Mouse (Mus musculus) T-cell, adult 66 days (primary cell): ENCODE results near the gene Olfr1281. TPM values are rescaled to one million over a fixed set of nuclear protein-coding genes. Genes with fewer than 3 reads are reported as not detected.

Experiments
- total RNA-seq, 2 experiments: library from RNA; stranded (reverse); gene quantifications; 3 replicates in 1 of 2; 4 replicates in 1 of 2; pipeline ENCODE4 v1.2.4; 2023

The Olfr1281 gene
- not detected for total RNA-seq

DNA sequence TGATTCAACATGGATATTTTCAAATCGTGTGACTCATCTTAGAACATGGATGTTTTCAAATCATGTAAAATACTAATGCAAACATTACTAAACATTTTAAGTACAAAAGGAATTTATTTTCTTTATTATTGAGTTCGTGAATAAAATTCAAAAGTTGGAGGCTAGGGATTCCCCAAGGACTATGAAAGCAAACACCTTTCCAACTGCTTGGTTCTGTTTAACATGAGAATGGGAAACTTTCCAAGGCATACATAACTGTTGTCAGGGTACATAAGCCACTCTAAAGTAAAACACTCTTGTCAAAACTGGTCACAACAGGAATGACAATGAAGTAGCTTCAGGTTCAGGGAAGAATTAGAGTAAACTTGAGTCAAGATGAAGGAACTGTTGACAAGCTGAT lies at the start of gene Olfr1281:
Olfr1281 (plus strand) TSS at position 301 of the 400 bp plus-strand sequence.

DNA sequence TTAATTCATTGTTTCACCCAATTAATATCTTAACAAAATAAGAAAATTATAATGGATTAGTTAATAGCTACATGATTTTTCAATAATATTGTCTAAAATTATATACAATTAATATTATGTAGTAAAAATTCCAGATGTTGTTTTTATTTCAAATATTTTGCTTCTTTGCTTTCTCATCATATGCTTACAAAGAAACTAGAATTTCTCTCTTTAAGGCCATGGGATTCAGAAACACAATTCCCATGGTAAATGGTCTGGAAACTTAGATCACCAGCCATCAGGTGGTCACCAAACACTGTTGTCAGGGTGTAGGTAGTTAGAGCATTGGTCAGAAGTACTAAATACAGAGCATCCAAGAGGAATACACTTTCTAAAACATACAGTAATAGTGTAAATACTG lies 36.5 kb upstream of the Olfr1281 start, which contains the start of gene Olfr1278:
Olfr1278 (plus strand) TSS at position 301 of the 400 bp plus-strand sequence.

DNA sequence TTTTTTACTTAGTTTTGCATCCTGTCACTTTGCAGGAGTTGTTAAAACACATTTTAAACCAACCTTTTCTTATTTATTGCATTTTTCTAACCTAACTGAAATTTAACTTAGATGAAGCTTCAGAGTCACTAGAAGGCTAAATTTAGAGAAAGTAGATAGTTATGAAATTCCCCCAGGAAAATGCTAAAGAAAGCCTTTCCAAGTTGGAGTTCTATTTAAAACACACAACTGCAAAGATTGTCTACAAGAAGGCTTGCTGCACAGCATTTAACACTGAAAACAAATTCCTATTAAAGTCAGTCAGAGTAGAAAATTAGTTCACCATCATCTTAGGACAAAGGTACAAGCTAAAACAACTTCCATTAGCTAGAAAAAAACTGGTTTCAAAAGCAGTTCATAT lies 25.9 kb upstream of the Olfr1281 start, which contains the start of gene Olfr1279:
Olfr1279 (plus strand) TSS at position 262 of the 400 bp plus-strand sequence.

DNA sequence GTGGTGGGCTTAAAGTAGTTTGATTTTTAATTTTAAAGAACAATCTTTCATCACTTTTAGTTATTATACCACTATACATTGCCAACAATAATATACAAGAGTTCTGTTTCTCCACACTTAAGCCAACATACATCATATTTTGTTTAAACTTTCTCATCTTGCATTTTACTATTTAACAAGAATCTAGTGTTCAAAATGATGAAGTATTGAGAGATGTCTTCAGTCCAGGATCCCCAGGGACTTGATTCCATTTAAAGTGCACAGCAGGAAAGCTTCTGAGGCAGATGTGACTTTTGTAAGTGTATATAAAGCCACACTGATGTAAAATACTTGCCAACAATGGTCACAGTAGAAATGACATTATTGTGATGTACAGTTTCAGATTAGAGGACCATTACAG lies 12.6 kb upstream of the Olfr1281 start, which contains the start of gene Olfr1280:
Olfr1280 (plus strand) TSS at position 301 of the 400 bp plus-strand sequence.

DNA sequence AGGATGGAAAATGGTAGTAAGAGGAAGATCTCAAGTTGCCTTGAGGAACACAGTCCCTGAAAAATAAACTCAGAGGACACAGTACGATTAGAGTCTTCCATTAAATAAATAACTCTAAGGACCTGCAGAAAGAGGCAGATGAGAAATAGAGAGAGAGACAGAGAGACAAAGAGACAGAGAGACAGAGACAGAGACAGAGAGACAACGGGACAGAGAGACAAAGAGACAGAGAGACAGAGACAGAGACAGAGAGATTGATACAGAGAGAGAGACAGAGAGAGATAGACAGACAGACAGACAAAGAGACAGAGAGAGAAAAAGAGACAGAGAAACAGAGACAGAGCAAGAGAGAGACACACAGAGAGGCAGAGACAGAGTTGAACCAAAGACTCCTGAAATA lies 9.7 kb downstream of the Olfr1281 start, which contains the start of gene Olfr1282:
Olfr1282 (minus strand) TSS at position 101 of the 400 bp plus-strand sequence.

DNA sequence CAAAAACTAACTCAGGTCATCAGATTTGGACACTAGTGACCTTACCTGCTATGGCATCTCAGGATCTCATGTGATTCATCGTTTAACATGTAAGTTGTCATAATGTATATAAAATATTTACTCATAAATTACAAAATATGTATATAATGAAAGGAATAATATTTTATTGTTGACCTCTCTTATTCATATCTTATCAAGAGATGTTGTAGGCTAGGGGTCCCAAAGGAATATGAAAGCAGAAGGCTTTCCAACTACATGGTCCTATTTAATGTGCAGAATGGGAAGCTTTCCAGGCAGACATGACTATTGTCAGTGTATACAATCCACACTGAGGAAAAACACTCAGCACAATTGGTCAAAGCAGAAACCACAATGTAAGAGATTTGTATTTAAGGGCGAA lies 40.2 kb downstream of the Olfr1281 start, which contains the start of gene Olfr1283:
Olfr1283 (plus strand) TSS at position 301 of the 400 bp plus-strand sequence.

DNA sequence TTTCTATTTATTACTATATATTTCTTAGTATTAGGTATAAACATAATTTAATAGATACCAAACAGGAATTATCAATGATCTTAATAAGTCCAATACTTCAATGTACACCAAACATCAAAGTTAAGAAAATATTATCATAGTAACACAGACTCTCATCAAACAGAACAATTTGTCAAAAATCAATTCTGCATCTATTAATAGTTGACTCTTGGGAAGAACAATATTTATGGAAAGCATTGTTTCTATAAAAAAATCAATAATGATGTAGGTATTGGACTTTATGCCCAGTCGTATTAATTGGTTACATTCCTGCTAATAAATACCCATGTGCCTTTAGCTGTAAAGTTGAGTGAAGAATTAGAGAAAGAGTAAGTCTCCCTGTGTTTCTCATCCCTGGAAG lies 48.9 kb downstream of the Olfr1281 start, which contains the start of gene Olfr1284:
Olfr1284 (plus strand) TSS at position 301 of the 400 bp plus-strand sequence.

Other genes starting within 250 kb of the Olfr1281 start
- not detected for gene Gm13941, start 220.5 kb upstream of the Olfr1281 start, total RNA-seq
- gene Gm15130, start 173.6 kb upstream of the Olfr1281 start, total RNA-seq: not detected
- gene 4930430A15Rik, start 96.9 kb upstream of the Olfr1281 start, total RNA-seq: not detected
- gene Olfr1275, start 91.2 kb upstream of the Olfr1281 start, total RNA-seq: not detected
- not detected for gene Olfr1276, start 72.0 kb upstream of the Olfr1281 start, total RNA-seq
- not detected for gene Olfr1277, start 52.4 kb upstream of the Olfr1281 start, total RNA-seq
- not detected for gene Olfr1278, start 36.4 kb upstream of the Olfr1281 start, total RNA-seq
- not detected for gene Olfr1279, start 25.9 kb upstream of the Olfr1281 start, total RNA-seq
- gene Olfr1280, start 12.5 kb upstream of the Olfr1281 start, total RNA-seq: not detected
- not detected for gene Olfr1282, start 9.6 kb downstream of the Olfr1281 start, total RNA-seq
- not detected for gene Olfr1283, start 40.3 kb downstream of the Olfr1281 start, total RNA-seq
- not detected for gene Olfr1284, start 49.0 kb downstream of the Olfr1281 start, total RNA-seq
- gene Olfr1286, start 96.6 kb downstream of the Olfr1281 start, total RNA-seq: not detected
- not detected for gene Olfr1287, start 122.6 kb downstream of the Olfr1281 start, total RNA-seq
- not detected for gene Olfr1288, start 147.6 kb downstream of the Olfr1281 start, total RNA-seq
- gene Olfr1289, start 154.3 kb downstream of the Olfr1281 start, total RNA-seq: not detected
- not detected for gene Olfr1290, start 167.3 kb downstream of the Olfr1281 start, total RNA-seq
- gene Olfr1291-ps1, start 170.7 kb downstream of the Olfr1281 start, total RNA-seq: not detected
- not detected for gene Olfr1293-ps, start 198.7 kb downstream of the Olfr1281 start, total RNA-seq
- gene Olfr1294, start 213.8 kb downstream of the Olfr1281 start, total RNA-seq: not detected
- gene Olfr1295, start 243.2 kb downstream of the Olfr1281 start, total RNA-seq: not detected